Mouse (Mus musculus) forebrain, embryonic 13.5 days (tissue): ENCODE measurements around the gene Srp14. TPM values are rescaled to one million over a fixed set of nuclear protein-coding genes. Genes with fewer than 3 reads are reported as not detected.

Source experiments
- ATAC-seq: fragments of 200-750 bp; cut with Nextera tagmentation; 2 replicates; pipeline ENCODE4 v1.8.0; 2017
- H3K27ac ChIP-seq: fragments of 300-500 bp; sonication (generic); 2 replicates; pipeline ENCODE4 v1.5.1; 2015; ENCODE audit warnings: inconsistent platforms, mild to moderate bottlenecking, moderate library complexity
- H3K27me3 ChIP-seq: fragments of 300-500 bp; sonication (generic); 2 replicates; pipeline ENCODE4 v1.6.1; 2015; ENCODE audit warnings: mild to moderate bottlenecking, inconsistent platforms
- H3K36me3 ChIP-seq: fragments of 300-500 bp; sonication (generic); 2 replicates; pipeline ENCODE4 v1.6.1; 2015; ENCODE audit warnings: mild to moderate bottlenecking, inconsistent platforms; ENCODE audit not compliant: poor library complexity, severe bottlenecking
- H3K4me1 ChIP-seq: fragments of 300-500 bp; sonication (generic); 2 replicates; pipeline ENCODE4 v1.6.1; 2015; ENCODE audit warnings: inconsistent platforms
- H3K4me2 ChIP-seq: fragments of 300-500 bp; sonication (generic); 2 replicates; pipeline ENCODE4 v1.6.1; 2015; ENCODE audit warnings: inconsistent platforms, mild to moderate bottlenecking, moderate library complexity
- H3K4me3 ChIP-seq: fragments of 300-500 bp; sonication (generic); 2 replicates; pipeline ENCODE4 v1.5.1; 2015; ENCODE audit warnings: mild to moderate bottlenecking, inconsistent platforms
- H3K9ac ChIP-seq: fragments of 300-500 bp; sonication (generic); 2 replicates; pipeline ENCODE4 v1.6.1; 2015; ENCODE audit warnings: mild to moderate bottlenecking, inconsistent platforms
- H3K9me3 ChIP-seq: fragments of 300-500 bp; sonication (generic); replicated peaks from 2 replicates; pipeline ENCODE4 v1.6.1; 2016; ENCODE audit warnings: inconsistent platforms
- WGBS: fragments of 180-500 bp; shearing (Covaris S2); methylation state at CpG from one replicate; pipeline ENCODE4 v1.1.7; 2015; 5-methylcytosine and 5-hydroxymethylcytosine counted together
- polyA plus RNA-seq: library from polyadenylated mRNA; unstranded; fragments of >200 nt; fragmentation: Nextera tagmentation; extraction: Ambion mirVana; gene quantifications from 2 replicates; pipeline ENCODE4 v1.2.1, GENCODE M21; 2015

Gene Srp14
- polyA plus RNA-seq = 336 and 347 TPM in 2 replicates

DNA sequence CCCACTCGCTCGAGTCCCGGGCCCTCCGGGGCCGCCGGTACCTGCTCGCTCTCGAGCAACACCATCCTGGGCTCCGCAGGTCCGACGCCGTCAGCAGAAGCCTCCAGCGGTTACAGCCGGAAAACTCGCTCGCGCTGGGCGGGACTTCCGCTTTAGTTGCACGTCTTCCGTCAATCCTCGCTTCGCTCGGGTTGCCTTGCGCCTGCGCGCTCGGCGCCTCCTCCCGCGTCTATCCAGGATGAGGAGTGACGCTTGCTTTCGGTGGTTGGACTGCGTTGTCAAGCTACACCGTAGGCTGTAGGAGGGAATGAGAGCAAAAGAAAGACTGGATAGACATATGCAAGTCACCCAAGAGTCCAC is at the start of gene Srp14:
Gene Srp14 (minus strand): TSS at position 162 of the 360 bp plus-strand sequence.
- WGBS = under 1% methylated on average over 35 of the region's 35 CpGs

DNA sequence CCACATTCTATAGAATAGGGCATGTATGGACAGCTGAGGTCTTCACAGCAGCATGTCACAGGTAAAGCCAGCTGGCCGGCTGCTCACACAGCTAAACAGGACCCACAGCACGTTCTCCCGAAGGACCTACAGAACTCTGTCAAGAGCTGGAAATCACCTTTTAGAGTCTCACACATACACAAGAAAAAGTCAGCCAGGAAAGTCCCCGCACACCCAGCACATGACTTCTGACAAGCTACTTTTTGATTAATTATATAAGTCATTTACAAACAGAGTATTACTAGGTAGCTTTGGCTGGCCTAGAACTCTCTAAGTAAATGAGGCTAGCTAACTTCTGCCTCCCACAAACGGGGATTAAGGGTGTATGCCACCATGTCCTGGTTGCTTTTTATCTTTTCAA is 47.0 kb upstream of the Srp14 start:
- H3K9ac ChIP-seq = no peak overlapping the region
- 90% methylated on average over 5 of the region's 5 CpGs for WGBS
- no peaks in the 10 kb centered on the region for H3K27me3 ChIP-seq

More for the DNA sequence above, at the start of gene Srp14:
- peak within 1 kb of the TSS; percentile 66 for H3K27ac ChIP-seq
- peaks cover 14% of the 10 kb centered on the region for H3K4me1 ChIP-seq
- ATAC-seq = peak; percentile 97
- peak within 1 kb of the TSS; percentile 93 for H3K4me3 ChIP-seq
- H3K27me3 ChIP-seq = no peaks in the 10 kb centered on the region
- H3K4me2 ChIP-seq = peak within 1 kb of the TSS; percentile 89
- no peaks in the 10 kb centered on the region for H3K9me3 ChIP-seq
- H3K9ac ChIP-seq = peak within 1 kb of the TSS; percentile 93
- peaks cover 26% of the 10 kb centered on the region for H3K36me3 ChIP-seq

DNA sequence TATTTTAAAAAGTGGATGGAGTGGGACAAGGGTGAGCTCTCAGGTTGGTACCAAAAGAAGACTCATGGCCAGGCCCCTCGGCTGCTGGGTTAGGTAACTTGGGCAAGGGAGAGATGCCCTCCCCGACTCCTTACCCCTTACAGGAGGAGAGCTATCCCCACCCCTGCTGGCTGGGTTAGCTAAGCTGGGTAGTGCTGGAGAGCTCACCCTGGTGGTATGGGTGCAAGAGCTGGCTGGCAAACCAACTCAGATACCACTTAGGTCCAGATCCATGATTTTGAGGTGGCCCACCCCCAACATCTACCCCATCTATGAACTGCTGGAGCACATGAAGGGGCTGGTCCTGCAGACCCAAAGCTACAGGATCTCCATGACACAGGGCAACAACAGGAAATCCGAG is 45.3 kb upstream of the Srp14 start:
- Histone ChIP-seq H3K27ac (no peak overlapping the region), H3K4me1 (peaks cover 21% of the 10 kb centered on the region), H3K9ac (no peak overlapping the region), H3K27me3 (no peaks in the 10 kb centered on the region), H3K4me3 (no peak overlapping the region), H3K4me2 (no peak overlapping the region), H3K36me3 (no peaks in the 10 kb centered on the region), H3K9me3 (no peaks in the 10 kb centered on the region)
- no peak for ATAC-seq
- WGBS = 81% methylated on average over 3 of the region's 3 CpGs

More for the DNA sequence above, 47.0 kb upstream of the Srp14 start:
- Histone ChIP-seq H3K4me1 (peaks cover 21% of the 10 kb centered on the region), H3K36me3 (no peaks in the 10 kb centered on the region), H3K4me2 (no peak overlapping the region), H3K9me3 (no peaks in the 10 kb centered on the region), H3K27ac (no peak overlapping the region), H3K4me3 (no peak overlapping the region)
- ATAC-seq = no peak

DNA sequence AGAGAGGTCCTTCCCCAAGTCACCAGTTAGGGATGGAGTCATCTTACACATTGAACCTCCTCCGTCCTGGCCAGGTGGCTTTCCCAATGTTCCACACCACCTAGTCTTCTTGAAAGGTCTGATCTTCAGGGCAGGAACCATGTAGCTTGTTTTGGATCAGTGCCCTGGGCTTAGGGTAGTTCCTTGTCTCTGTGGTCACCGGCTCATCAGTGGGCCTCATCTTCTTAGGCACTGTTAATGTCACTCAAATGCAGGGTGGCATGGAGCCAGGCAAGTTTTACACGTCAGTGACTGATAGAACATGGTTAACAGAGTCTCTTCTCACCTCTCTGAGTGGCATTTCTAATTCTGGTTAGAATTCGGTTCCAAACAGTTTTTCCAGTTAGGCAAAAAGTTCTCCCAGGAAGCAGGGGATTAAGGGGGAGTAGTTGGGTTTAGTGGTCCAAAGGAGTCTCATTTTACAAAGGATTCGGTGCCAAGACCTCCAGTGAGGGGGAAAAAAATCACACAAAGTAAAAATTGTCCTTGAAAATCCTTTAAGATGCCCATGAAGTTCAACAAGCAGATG is 43.7 kb upstream of the Srp14 start:
- Histone ChIP-seq H3K36me3 (no peaks in the 10 kb centered on the region), H3K4me3 (no peak overlapping the region), H3K4me2 (no peak overlapping the region), H3K4me1 (peaks cover 23% of the 10 kb centered on the region), H3K9me3 (no peaks in the 10 kb centered on the region), H3K27me3 (no peaks in the 10 kb centered on the region), H3K27ac (no peak overlapping the region), H3K9ac (no peak overlapping the region)
- ATAC-seq = no peak
- WGBS = 50% methylated on average over 5 of the region's 5 CpGs

DNA sequence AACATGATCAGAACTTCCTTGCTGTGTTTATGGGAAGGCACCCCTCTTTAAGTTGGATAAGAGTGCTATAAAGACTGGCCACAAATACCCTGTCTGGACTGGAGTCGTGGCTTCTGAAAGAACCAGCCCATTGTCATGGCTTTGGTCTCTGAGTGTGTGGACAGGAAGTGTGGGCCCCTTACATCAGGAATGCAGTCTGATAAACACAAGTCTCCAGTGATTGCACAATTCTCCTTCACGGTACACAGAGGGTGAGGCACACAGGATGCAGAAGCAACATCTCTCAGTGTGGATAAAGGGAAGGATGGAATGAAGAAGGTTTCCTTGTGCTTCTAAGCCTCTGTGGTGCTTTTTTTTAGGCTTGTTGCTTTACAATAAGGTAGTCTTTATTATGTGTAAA is 42.8 kb upstream of the Srp14 start:
- Histone ChIP-seq H3K36me3 (no peaks in the 10 kb centered on the region), H3K4me3 (no peak overlapping the region), H3K4me2 (no peak overlapping the region), H3K27ac (no peak overlapping the region), H3K4me1 (peaks cover 23% of the 10 kb centered on the region), H3K9me3 (no peaks in the 10 kb centered on the region), H3K27me3 (no peaks in the 10 kb centered on the region), H3K9ac (no peak overlapping the region)
- 58% methylated on average over 2 of the region's 2 CpGs for WGBS
- no peak for ATAC-seq

DNA sequence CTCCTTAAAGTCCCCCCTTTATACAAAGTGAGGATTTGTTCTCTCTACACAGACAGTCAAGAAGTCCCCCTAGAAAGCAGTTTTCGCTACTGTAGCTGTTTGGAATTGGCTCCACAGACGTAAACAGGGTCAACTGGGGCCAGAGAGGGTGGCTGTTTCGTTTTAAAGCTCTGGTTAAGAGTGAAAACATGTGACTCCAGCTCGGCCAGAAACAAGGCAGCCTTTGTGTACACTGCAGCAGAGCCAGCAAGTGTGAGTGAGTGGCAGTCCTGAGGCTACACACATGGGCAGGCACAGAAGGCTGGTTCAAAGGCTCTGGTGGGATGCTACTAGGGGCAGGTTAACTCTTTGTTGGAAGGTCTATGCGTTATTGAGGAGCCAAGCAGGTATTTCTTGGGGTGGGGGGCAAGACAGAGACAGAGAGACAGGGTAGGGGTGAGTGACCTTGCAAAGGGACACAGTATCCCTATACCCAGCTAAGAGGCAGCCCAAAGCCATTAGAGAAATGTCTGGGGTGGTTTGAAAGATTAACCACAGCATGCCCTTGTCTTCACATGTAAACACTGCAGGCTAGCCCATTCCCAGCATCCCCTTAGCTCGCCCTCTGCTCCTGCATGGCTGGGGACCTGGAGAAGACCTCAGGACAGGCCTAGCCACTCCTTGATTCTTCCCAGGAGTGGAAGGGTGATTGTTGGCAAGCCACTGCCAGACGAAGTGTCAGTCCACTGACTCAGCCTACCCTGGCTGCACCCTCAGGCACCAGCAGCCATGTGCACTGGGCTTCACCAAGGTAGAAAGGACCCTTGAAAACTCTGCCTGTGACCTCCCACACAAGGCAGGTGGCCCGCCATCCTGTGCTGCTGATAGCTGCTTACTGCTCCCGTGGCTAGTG is 40.8 kb upstream of the Srp14 start:
- no peaks in the 10 kb centered on the region for H3K27me3 ChIP-seq
- ATAC-seq = peak; percentile 91
- no peak overlapping the region for H3K27ac ChIP-seq
- no peaks in the 10 kb centered on the region for H3K36me3 ChIP-seq
- H3K9ac ChIP-seq = no peak overlapping the region
- H3K4me2 ChIP-seq = no peak overlapping the region
- H3K4me3 ChIP-seq = no peak overlapping the region
- no peaks in the 10 kb centered on the region for H3K9me3 ChIP-seq
- WGBS = 39% methylated on average over 9 of the region's 9 CpGs
- H3K4me1 ChIP-seq = peaks cover 23% of the 10 kb centered on the region

DNA sequence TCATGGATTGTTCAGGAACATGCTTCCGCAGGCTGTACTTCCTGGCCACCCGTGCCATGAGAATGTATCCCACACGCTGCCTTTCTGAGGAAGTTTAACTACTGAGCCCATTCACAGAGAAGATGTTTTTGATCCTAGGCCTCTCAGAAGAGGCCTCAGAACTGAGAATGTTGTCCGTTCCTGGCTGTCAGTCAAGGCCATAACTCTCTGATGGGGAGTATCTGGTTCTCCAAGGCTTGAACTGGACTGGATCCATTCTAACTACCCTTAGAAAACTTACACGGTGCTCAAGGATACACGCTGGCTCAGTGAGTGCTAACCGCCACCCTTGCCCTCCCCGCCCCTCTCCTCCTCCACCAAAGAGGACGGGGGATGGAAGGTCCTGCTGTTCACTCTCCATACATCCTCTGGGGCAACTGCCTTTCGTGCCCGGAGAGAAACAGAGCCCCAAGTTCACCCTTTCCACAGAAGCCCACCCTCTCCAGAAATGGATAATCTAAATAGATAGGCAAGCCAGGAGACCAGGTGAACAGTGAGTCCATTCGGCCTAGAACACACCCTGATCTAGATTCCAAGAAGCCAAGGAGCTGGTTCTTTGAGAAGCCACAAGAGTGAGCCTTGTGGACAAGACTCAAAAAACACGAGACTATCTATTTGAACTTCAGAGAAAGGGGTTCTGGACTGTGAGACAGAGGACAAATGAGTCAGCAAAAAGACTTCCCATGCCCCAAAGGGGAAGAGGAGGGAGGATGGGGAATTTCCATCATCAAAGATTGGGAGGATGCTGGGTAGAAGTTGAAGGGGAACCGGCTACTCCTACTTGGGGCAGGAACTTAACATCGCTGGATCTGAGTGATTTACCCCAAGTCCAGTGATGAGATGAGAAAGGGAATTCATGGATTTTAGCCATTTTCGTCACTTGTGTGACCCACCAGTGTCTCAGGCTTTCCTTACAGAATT is 33.2 kb upstream of the Srp14 start:
- Histone ChIP-seq H3K9ac (no peak overlapping the region), H3K27ac (no peak overlapping the region), H3K4me3 (no peak overlapping the region), H3K4me1 (peaks cover 18% of the 10 kb centered on the region), H3K36me3 (no peaks in the 10 kb centered on the region), H3K9me3 (no peaks in the 10 kb centered on the region), H3K4me2 (no peak overlapping the region), H3K27me3 (peaks cover 19% of the 10 kb centered on the region)
- ATAC-seq = no peak
- WGBS = 87% methylated on average over 16 of the region's 16 CpGs

DNA sequence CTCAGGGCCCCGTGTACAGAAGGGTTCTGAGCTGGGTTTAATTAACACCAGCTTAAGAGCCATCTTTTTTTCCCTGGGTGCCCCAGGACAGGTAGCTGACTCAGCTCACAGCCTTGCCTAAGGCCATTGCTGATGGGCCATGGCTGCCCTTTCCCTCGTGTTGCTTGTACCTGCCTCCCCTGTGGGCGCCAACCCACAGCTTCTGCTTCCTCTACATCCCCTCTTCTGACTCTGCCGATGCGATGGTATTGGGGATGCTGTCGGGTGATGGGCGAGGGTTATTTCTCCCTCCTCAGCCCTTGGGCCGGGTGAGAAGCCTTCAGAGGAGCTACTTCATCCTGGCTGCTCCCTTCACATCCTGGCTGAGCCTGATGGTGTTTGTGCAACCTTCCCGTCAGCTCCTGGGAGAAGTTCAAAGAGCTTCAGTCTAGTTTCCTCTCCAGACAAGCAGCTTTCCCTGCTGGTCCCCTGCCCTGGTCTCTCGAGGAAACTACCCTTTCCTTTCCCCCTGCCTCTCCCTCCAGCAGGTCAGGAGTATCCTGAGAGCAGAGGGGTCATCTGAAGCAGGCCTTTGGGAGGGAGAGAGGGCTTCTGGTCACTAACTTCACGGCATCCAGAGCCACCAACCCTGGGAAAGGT is 32.4 kb upstream of the Srp14 start:
- WGBS = 61% methylated on average over 11 of the region's 11 CpGs
- Histone ChIP-seq H3K9me3 (no peaks in the 10 kb centered on the region), H3K4me3 (no peak overlapping the region), H3K4me1 (peaks cover 18% of the 10 kb centered on the region), H3K27ac (peak overlapping the region; percentile 19), H3K9ac (no peak overlapping the region), H3K36me3 (no peaks in the 10 kb centered on the region), H3K27me3 (peaks cover 19% of the 10 kb centered on the region), H3K4me2 (no peak overlapping the region)
- no peak for ATAC-seq

DNA sequence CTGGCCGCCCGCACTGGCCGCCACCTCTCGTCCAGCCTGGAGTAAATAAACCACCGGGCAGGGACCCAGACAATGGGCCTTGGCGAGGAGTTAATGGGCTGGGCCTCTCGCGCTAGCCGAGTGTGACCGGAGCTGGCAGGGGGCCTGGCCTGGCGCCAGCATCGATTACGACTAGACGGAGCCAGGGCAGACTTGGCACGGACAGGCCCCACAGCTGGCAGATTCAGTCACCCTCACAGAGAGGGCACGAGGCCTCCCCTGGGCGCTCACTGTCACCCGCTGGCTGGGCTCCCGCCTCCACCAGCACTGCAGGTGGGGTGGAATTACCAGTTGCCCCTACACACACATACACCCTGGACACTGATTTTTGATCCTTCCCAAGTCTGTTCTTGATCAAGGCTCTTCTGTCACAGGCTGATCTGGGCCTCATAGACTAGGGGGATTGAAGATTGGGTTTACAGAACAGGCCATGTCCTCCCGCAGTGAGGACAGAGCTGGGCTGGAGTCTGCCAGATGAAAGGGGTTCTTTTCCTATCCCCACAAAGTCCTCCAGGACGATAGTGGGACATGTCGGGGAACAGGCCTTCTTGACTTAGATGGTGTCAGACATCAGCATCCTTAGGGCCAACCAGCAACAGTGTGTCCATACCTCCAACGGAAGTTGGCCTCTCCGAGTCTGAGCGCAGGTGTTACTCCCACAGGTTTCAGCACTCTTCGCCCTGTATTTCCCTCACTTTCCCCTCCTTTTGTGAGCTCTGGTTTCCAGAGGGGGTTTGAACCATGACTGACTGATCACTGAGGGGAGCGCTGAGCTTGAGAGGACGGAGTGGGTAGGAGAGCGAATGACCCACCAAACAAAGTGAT is 31.2 kb upstream of the Srp14 start:
- peak; percentile 93 for ATAC-seq
- Histone ChIP-seq H3K9ac (peak overlapping the region; percentile 49), H3K4me1 (peaks cover 18% of the 10 kb centered on the region), H3K27me3 (peaks cover 19% of the 10 kb centered on the region), H3K27ac (peak overlapping the region; percentile 71), H3K4me2 (peak overlapping the region; percentile 47), H3K4me3 (no peak overlapping the region), H3K36me3 (no peaks in the 10 kb centered on the region), H3K9me3 (no peaks in the 10 kb centered on the region)
- WGBS = 31% methylated on average over 28 of the region's 29 CpGs

DNA sequence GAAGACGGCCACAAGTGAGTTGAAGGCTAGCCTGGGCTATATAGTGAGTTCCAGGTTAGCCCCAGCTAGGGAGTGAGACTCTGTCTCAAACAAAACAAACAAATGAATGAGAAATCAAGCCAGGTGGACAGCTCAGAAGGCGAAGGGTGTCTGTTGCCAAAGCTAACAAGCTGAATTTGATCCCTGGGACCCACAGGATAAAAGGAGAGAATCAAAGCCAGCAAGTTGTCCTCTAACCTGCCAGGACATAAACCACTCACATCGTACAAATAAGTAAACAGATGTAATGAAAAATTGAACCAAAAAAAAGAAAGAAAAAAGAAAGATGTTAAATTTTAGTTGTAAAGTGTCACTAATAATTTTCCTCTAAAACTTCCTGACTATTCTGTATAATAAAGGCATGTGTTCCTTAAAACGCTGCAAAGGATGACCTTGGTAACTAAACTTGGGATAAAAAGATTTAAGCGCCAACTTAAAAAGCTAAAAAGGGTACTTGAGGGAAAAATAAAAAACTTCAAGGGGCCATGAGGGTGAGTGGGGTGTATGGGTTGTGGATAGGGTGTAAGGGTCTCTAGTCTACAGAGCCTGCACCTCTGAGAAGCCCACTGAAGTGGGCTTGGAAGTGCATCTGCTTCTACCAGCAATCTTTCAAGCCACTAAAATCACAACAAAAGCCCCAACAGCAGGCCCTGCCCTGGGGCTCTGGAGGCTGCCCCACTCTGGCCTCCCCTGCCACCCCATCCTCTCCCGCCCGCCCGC is 30.4 kb upstream of the Srp14 start:
- Histone ChIP-seq H3K9ac (peak overlapping the region; percentile 49), H3K4me3 (no peak overlapping the region), H3K9me3 (no peaks in the 10 kb centered on the region), H3K4me2 (peak overlapping the region; percentile 47), H3K27me3 (peaks cover 16% of the 10 kb centered on the region), H3K4me1 (peaks cover 18% of the 10 kb centered on the region), H3K36me3 (no peaks in the 10 kb centered on the region), H3K27ac (peak overlapping the region; percentile 71)
- WGBS = 46% methylated on average over 8 of the region's 8 CpGs
- no peak for ATAC-seq
